In genomic region chr5:120269416-120269860, GRCm38 (mm10) we compare ENCODE assay signal across 9 mouse cellular contexts.
DNase-seq lines count a peak whose midpoint lies in the region; ATAC-seq lines count a peak whose summit lies in the region.
"Had no signal": no experiment of that assay in that cellular context is flagged by ENCODE, and none has a peak within 500 bp of the region (broad histone marks: within the 10 kb centered on the region; RNA-seq: fewer than 3 reads in every experiment).

No protein-coding gene starts in this region.

- intact Hi-C loops in gastrocnemius, postnatal 14 days (cut with DNase I; ENCODE audit: low total_unique reads) = no loop called here

- peak; percentile 13 to 16 for DNase-seq in cerebellum, postnatal 36 days
- DNase-seq in cerebellum, adult 18-20 months = no peak
- no peak for DNase-seq in lung, postnatal 4 days
- no peak for DNase-seq in left cerebral cortex, adult 9 months (ENCODE audit: low spot score in 2 of 2)
- no peak for DNase-seq in gastrocnemius, postnatal 14 days
- DNase-seq: adrenal gland, postnatal 10 days had no signal

- H3K9me3 ChIP-seq in lung, embryonic 15.5 days = no peaks in the 10 kb centered on the region
- H3K9me3 ChIP-seq in intestine, embryonic 15.5 days = no peaks in the 10 kb centered on the region
- H3K9me3 ChIP-seq in neural tube, embryonic 15.5 days (replicated peaks) = no peaks in the 10 kb centered on the region

- H3K36me3 ChIP-seq in lung, embryonic 15.5 days = no peaks in the 10 kb centered on the region
- H3K36me3 ChIP-seq in intestine, embryonic 15.5 days = no peaks in the 10 kb centered on the region
- H3K36me3 ChIP-seq in neural tube, embryonic 15.5 days = no peaks in the 10 kb centered on the region

- H3K4me3 ChIP-seq in lung, embryonic 15.5 days = no peak overlapping the region
- H3K4me3 ChIP-seq in intestine, embryonic 15.5 days (replicated peaks) = no peak overlapping the region
- H3K4me3 ChIP-seq in neural tube, embryonic 15.5 days (replicated peaks) = 0 out of 2 replicates have a peak overlapping the region, but pooled peaks have one; percentile 3

- ATAC-seq in lung, embryonic 15.5 days (ENCODE audit: borderline replicate concordance, extremely low read depth, low FRiP score, low TSS enrichment) = no peak
- ATAC-seq in intestine, embryonic 15.5 days = no peak
- ATAC-seq in neural tube, embryonic 15.5 days (ENCODE audit: low FRiP score) = peak; percentile 48; the same call in 1 of the 2 replicates

- no peak overlapping the region for H3K9ac ChIP-seq in lung, embryonic 15.5 days
- no peak overlapping the region for H3K9ac ChIP-seq in intestine, embryonic 15.5 days
- H3K9ac ChIP-seq in neural tube, embryonic 15.5 days (replicated peaks) = peak overlapping the region; percentile 34

- WGBS in lung, embryonic 15.5 days = 9% methylated on average over 22 of the region's 22 CpGs
- whole genome bisulfite sequencing in intestine, embryonic 15.5 days = 9% methylated on average over 22 of the region's 22 CpGs
- 4% methylated on average over 21 of the region's 22 CpGs for WGBS in neural tube, embryonic 15.5 days

- no peak overlapping the region for H3K27ac ChIP-seq in lung, embryonic 15.5 days
- no peak overlapping the region for H3K27ac ChIP-seq in intestine, embryonic 15.5 days
- H3K27ac ChIP-seq in neural tube, embryonic 15.5 days (replicated peaks) = peak overlapping the region; percentile 84

- peak overlapping the region; percentile 37 for H3K4me2 ChIP-seq in lung, embryonic 15.5 days
- peak overlapping the region; percentile 38 for H3K4me2 ChIP-seq in intestine, embryonic 15.5 days (replicated peaks)
- H3K4me2 ChIP-seq in neural tube, embryonic 15.5 days = peak overlapping the region; percentile 36

- H3K27me3 ChIP-seq in lung, embryonic 15.5 days = peaks cover 37% of the 10 kb centered on the region
- peaks cover 12% of the 10 kb centered on the region for H3K27me3 ChIP-seq in intestine, embryonic 15.5 days (replicated peaks)
- no peaks in the 10 kb centered on the region; the same call in 1 of the 2 replicates for H3K27me3 ChIP-seq in neural tube, embryonic 15.5 days (replicated peaks)

- no peaks in the 10 kb centered on the region for H3K4me1 ChIP-seq in lung, embryonic 15.5 days
- H3K4me1 ChIP-seq in intestine, embryonic 15.5 days (replicated peaks) = no peaks in the 10 kb centered on the region
- peaks cover 34% of the 10 kb centered on the region for H3K4me1 ChIP-seq in neural tube, embryonic 15.5 days

Comparison
In these comparisons a context has a peak if more than half of its experiments do, and no peak if none do; other contexts are left out.
1. DNase-seq: peak in cerebellum, postnatal 36 days (2 of 2); none in cerebellum, adult 18-20 months (0 of 2), lung, postnatal 4 days (0 of 2), left cerebral cortex, adult 9 months (0 of 2) and gastrocnemius, postnatal 14 days (single experiment).
2. Peak in every context shown above with its lines, with median percentiles within 50 percentile points of each other: H3K4me2 ChIP-seq.